Mouse (Mus musculus) right cerebral cortex, postnatal 14 days (tissue): Measurements from ENCODE around the gene Lrrk2.

Experiments
- DNase-seq: peaks from one replicate; pipeline ENCODE4 v3.0.0; 2022

Gene Lrrk2

GRCm38 (mm10) chr15:91690648-91691047, 17.7 kb downstream of the Lrrk2 start:
- no peak for DNase-seq

- DNase-seq = no peak
These were observed 20.1 kb downstream of the Lrrk2 start for GRCm38 (mm10) chr15:91693051-91693450.

GRCm38 (mm10) chr15:91693856-91694255, 20.9 kb downstream of the Lrrk2 start:
- DNase-seq = no peak

- DNase-seq = no peak
These were observed 27.9 kb downstream of the Lrrk2 start for GRCm38 (mm10) chr15:91700841-91701240.

- DNase-seq = no peak
These were observed 30.2 kb downstream of the Lrrk2 start for GRCm38 (mm10) chr15:91702991-91703715.

- no peak for DNase-seq
These were observed 31.1 kb downstream of the Lrrk2 start for GRCm38 (mm10) chr15:91704091-91704490.

GRCm38 (mm10) chr15:91709207-91710130, 36.5 kb downstream of the Lrrk2 start:
- DNase-seq = peak; percentile 15

- no peak for DNase-seq
These were observed 62.4 kb downstream of the Lrrk2 start for GRCm38 (mm10) chr15:91735216-91735922.

GRCm38 (mm10) chr15:91736791-91737533, 64.0 kb downstream of the Lrrk2 start:
- peak; percentile 45 for DNase-seq

- DNase-seq = no peak
These were observed 65.8 kb downstream of the Lrrk2 start for GRCm38 (mm10) chr15:91738808-91739207.

- no peak for DNase-seq
These were observed 72.5 kb downstream of the Lrrk2 start for GRCm38 (mm10) chr15:91745501-91745900.

GRCm38 (mm10) chr15:91752111-91752510, 79.1 kb downstream of the Lrrk2 start:
- peak; percentile 74 for DNase-seq

GRCm38 (mm10) chr15:91753378-91754080, 80.6 kb downstream of the Lrrk2 start:
- DNase-seq = no peak

- DNase-seq = peak; percentile 75
These were observed 81.6 kb downstream of the Lrrk2 start for GRCm38 (mm10) chr15:91754546-91754945.

GRCm38 (mm10) chr15:91755756-91756155, 82.8 kb downstream of the Lrrk2 start:
- no peak for DNase-seq

GRCm38 (mm10) chr15:91772041-91772440, 99.1 kb downstream of the Lrrk2 start:
- no peak for DNase-seq

- DNase-seq = no peak
These were observed 106.2 kb downstream of the Lrrk2 start for GRCm38 (mm10) chr15:91779166-91779565.

- DNase-seq = peak; percentile 41
These were observed 108.2 kb downstream of the Lrrk2 start for GRCm38 (mm10) chr15:91781172-91781571.

GRCm38 (mm10) chr15:91788338-91788737, 115.4 kb downstream of the Lrrk2 start:
- DNase-seq = no peak

- DNase-seq = peak; percentile 19
These were observed 133.5 kb downstream of the Lrrk2 start for GRCm38 (mm10) chr15:91806463-91806862.

GRCm38 (mm10) chr15:91835319-91835718, 162.3 kb downstream of the Lrrk2 start:
- DNase-seq = no peak

- DNase-seq = no peak
These were observed 165.0 kb downstream of the Lrrk2 start, which contains the start of gene Smgc for GRCm38 (mm10) chr15:91837965-91838364. TSS of gene Smgc (plus strand) at chr15:91838265.
